Mouse (Mus musculus) olfactory bulb, adult 2 months (tissue): Measurements from ENCODE around the gene Saa3. TPM values are rescaled to one million over a fixed set of nuclear protein-coding genes. Genes with fewer than 3 reads are reported as not detected.
A peak's percentile ranks its signal among the peaks of the same experiment; 100 is the strongest.
"Not testable (repeated sequence)": the region's sequence is repeated elsewhere in the genome, so short reads cannot be mapped to it uniquely, and the experiment has no call there.

Experiments
- H3K27ac ChIP-seq: fragments of 200-500 bp; 2 replicates; pipeline ENCODE4 v1.5.1; 2012; ENCODE audit warnings: low read depth, low read length; ENCODE audit not compliant: insufficient read depth
- H3K4me1 ChIP-seq: fragments of 200-500 bp; 2 replicates; pipeline ENCODE4 v1.6.1; 2012; ENCODE audit warnings: low read length; ENCODE audit not compliant: control insufficient read depth, insufficient read depth
- H3K4me3 ChIP-seq: fragments of 200-500 bp; 2 replicates; pipeline ENCODE4 v1.5.1; 2012; ENCODE audit warnings: mild to moderate bottlenecking, low read depth, low read length, moderate library complexity; ENCODE audit not compliant: insufficient read depth
- CTCF ChIP-seq: fragments of 200-500 bp; IDR thresholded peaks from 2 replicates; pipeline ENCODE4 v1.5.1; 2012; ENCODE audit warnings: low read depth, mild to moderate bottlenecking, low read length, moderate library complexity; ENCODE audit not compliant: insufficient read depth
- POLR2A ChIP-seq: fragments of 200-500 bp; IDR thresholded peaks from 2 replicates; pipeline ENCODE4 v1.6.1; 2012; ENCODE audit warnings: mild to moderate bottlenecking, low read depth, low read length, moderate library complexity; ENCODE audit not compliant: insufficient read depth
- WGBS: fragments of 180-500 bp; shearing (Covaris S2); methylation state at CpG from one replicate; pipeline ENCODE4 v1.1.7; 2018; 5-methylcytosine and 5-hydroxymethylcytosine counted together
- polyA plus RNA-seq: library from polyadenylated mRNA; stranded (reverse); fragments of >200 nt; gene quantifications from 2 replicates; pipeline ENCODE4 v1.2.4, GENCODE M21; 2012; ENCODE audit warnings: low replicate concordance; ENCODE audit not compliant: missing spikeins, insufficient read depth, insufficient read length

Gene Saa3
- polyA plus RNA-seq, 1 experiment = not detected

GRCm38 (mm10) chr7:46718591-46719270 is 3.2 kb upstream of the Saa3 start:
- 88% methylated on average over 7 of the region's 7 CpGs for WGBS
- TF ChIP-seq POLR2A (no peak), CTCF (no peak)
- Histone ChIP-seq H3K4me3 (no peak overlapping the region), H3K4me1 (no peaks in the 10 kb centered on the region), H3K27ac (no peak overlapping the region)

GRCm38 (mm10) chr7:46716897-46717296 is 1.4 kb upstream of the Saa3 start:
- no peak for TF ChIP-seq CTCF
- no peak for TF ChIP-seq POLR2A
- WGBS = 53% methylated on average over 5 of the region's 5 CpGs
- Histone ChIP-seq H3K4me3 (no peak overlapping the region), H3K4me1 (no peaks in the 10 kb centered on the region), H3K27ac (no peak overlapping the region)

GRCm38 (mm10) chr7:46714518-46714917 is 982 bp downstream of the Saa3 start:
- peak; percentile 49 for TF ChIP-seq CTCF
- TF ChIP-seq POLR2A = no peak
- WGBS = 27% methylated on average over 6 of the region's 6 CpGs
- Histone ChIP-seq H3K4me3 (no peak overlapping the region), H3K27ac (no peak overlapping the region), H3K4me1 (no peaks in the 10 kb centered on the region)

- no peak for TF ChIP-seq POLR2A
- no peak for TF ChIP-seq CTCF
- WGBS = 71% methylated on average over 6 of the region's 6 CpGs
- H3K4me1 ChIP-seq = no peaks in the 10 kb centered on the region
- H3K4me3 ChIP-seq = no peak overlapping the region
- no peak overlapping the region for H3K27ac ChIP-seq
Observed at GRCm38 (mm10) chr7:46712250-46712649, 3.2 kb downstream of the Saa3 start.

- peak within 1 kb of the TSS; percentile 52; the same call in 1 of the 2 replicates for H3K27ac ChIP-seq
- H3K4me3 ChIP-seq = peak within 1 kb of the TSS; percentile 71
- H3K4me1 ChIP-seq = no peaks in the 10 kb centered on the region
- WGBS = under 1% methylated on average over 38 of the region's 38 CpGs
- TF ChIP-seq POLR2A (peak; percentile 46; the same call in 1 of the 2 replicates), CTCF (peak; percentile 89)
Observed at GRCm38 (mm10) chr7:46710390-46710844, 5.1 kb downstream of the Saa3 start, which contains the start of gene Saal1. TSS of gene Saal1 (minus strand) at chr7:46710680.

- H3K4me1 ChIP-seq = no peaks in the 10 kb centered on the region
- 95% methylated on average over 6 of the region's 6 CpGs for WGBS
- no peak overlapping the region for H3K27ac ChIP-seq
- no peak overlapping the region for H3K4me3 ChIP-seq
- TF ChIP-seq CTCF (no peak), POLR2A (no peak)
Observed at GRCm38 (mm10) chr7:46700521-46701025, 14.9 kb downstream of the Saa3 start.

- WGBS = 94% methylated on average over 1 of the region's 1 CpGs
- no peak for TF ChIP-seq POLR2A
- TF ChIP-seq CTCF = no peak
- Histone ChIP-seq H3K4me3 (no peak overlapping the region), H3K4me1 (no peaks in the 10 kb centered on the region), H3K27ac (no peak overlapping the region)
Observed at GRCm38 (mm10) chr7:46696754-46697153, 18.7 kb downstream of the Saa3 start.

- Histone ChIP-seq H3K4me3 (no peak overlapping the region), H3K4me1 (no peaks in the 10 kb centered on the region), H3K27ac (no peak overlapping the region)
- WGBS = 86% methylated on average over 5 of the region's 5 CpGs
- TF ChIP-seq CTCF (no peak), POLR2A (no peak)
Observed at GRCm38 (mm10) chr7:46686827-46687226, 28.7 kb downstream of the Saa3 start.

GRCm38 (mm10) chr7:46680732-46681131 is 34.8 kb downstream of the Saa3 start:
- no peak overlapping the region for H3K27ac ChIP-seq
- H3K4me3 ChIP-seq = no peak overlapping the region
- no peaks in the 10 kb centered on the region for H3K4me1 ChIP-seq
- no peak for TF ChIP-seq CTCF
- no peak for TF ChIP-seq POLR2A

GRCm38 (mm10) chr7:46679044-46679443 is 36.5 kb downstream of the Saa3 start:
- not testable (repeated sequence) for H3K27ac ChIP-seq, H3K4me1 ChIP-seq, H3K4me3 ChIP-seq
- WGBS = 68% methylated on average over 7 of the region's 7 CpGs
